Mouse (Mus musculus): ENCODE results near the gene Cdc37l1.

Gene Cdc37l1

DNA sequence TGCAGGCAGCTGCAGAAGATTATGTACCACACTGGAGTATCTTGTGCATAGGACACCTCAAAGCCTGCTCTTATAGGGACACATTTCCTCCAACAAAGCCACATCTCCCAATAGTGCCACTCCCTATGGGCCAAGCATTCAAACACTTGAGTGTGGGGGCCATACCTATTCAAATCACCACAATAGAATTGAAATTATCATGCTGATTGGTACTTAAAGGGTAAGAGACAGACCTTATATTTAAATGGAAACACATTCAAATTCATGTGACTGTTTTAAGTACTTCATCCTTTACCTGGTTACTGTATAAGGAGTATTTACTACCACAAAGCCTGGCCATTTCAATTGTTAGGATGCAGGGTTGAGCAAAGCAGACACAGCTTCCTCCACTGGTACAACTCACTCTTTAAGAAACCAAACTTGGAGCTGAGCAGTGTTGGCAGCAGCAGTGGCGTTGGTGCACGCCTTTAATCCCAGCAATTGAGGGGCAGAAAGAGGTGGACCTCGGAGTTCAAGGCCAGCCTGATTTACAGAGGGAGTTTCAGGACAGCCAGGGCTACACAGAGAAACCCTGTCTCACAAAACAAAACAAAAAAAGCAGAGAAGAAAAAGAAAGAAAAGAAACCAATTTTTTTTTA lies 18.0 kb downstream of the Cdc37l1 start:
- no peak for DNase-seq (ENCODE audit: low read depth)

DNA sequence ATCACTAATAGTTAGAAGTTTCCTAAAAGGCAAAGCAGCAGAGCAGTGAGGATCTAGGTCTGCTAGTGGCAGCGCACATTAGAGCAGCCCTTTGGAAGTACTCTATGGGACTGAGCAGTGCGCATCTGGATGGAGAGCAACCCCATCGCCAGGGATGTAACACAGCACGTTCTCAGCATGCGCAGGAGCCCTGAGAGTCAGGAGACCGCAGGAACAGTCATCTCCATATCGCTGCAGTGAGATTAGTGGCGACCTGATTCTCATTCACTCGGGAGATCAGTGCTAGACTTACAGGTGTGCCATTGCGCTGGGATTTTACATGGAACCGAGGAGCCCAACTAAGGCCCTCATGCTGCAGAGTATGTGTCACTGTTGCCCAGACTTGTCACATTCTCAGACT lies 18.9 kb downstream of the Cdc37l1 start:
- DNase-seq (ENCODE audit: low read depth) = no peak

DNA sequence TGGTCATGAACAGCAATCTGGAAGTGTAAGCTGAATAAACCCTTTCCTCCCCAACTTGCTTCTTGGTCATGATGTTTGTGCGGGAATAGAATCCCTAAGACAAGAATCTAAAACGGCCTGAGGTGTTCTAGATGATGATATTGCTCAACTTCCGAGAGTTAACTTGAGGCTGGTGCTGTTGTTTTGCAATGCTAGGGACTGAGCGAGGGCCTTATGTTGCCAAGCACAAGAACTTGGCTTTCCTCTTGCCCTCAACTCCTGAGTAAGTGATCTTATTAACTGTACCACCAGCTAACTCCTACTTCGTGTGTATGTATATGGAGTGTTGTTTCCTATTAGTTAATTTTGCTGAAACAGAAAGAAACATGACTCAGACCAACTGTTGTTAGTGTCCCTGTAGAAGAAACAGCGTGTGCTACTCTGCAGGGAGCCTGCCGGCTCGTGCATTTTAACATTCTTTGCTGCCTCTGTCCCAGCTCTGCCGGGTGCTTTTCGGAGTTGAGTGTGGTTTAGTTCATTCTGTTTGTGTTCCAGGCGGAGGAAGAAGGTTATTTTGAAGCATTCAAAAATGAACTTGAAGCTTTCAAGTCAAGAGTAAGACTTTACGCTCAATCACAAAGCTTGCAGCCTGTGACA lies 21.3 kb downstream of the Cdc37l1 start:
- no peak for DNase-seq (ENCODE audit: low read depth)

DNA sequence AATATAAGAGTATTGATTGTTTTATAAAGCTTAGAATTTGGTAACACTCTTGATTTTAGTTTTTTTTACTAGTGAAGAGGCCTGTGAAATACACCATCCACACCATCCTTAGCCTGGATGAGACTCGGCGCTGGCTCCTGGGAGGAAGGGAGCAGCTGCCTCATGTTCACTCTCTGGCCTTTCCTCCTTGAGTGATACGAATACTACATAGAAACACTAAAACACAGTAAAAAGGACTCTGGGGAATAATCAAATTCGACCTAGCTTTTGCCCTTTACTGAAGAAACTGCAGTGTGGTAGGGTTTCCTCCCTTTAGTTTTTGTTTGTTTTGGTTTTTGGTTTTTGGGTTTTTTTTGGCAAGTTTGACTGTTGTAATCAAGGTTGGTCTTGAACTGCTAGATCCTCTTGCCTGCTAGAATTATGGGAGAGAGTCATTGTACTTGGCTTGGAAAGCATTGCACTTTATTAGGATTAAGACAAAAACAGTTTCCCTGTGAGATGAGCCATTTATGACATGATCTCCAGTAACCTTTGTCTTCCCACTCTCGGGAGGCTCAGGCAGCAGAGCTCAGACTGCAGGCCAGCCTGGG lies 24.4 kb downstream of the Cdc37l1 start:
- DNase-seq (ENCODE audit: low read depth) = no peak

DNA sequence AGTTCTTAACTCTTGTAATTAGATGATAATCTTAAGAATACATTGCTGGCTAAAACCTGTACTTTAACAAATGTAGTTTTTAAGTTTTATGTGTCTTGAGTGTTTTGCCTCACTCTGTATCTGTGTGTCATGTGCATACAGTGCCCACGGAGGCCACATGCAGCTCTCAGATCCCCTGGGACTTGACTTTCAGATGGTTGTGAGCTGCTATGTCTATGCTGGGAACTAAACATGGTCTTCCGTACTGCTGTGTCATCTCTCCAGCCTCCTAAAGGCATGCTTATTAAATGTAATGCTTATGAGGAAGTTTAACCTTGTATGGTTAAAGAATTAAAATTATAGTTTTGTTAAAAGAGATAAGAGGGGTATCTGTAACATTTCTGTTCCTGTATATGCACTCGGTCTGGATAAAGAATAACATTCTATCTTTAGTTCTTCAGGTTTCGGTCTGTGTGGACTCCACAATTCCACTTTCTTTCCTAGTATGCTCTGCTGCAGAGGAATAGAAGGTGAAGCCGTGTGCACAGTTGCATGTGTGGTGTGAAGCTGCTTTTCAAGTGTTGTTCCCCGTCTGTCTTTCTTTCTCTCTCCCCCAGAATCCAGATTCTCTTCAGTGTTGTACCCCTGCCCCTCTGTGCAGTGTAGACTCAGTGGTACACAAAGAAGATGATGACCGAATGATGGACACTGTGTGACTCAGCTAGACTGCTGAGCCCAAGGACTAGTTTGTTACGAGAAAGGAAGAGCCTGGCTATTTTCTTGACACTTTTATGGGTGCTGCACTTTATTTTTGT lies 25.5 kb downstream of the Cdc37l1 start:
- no peak for DNase-seq (ENCODE audit: low read depth)

DNA sequence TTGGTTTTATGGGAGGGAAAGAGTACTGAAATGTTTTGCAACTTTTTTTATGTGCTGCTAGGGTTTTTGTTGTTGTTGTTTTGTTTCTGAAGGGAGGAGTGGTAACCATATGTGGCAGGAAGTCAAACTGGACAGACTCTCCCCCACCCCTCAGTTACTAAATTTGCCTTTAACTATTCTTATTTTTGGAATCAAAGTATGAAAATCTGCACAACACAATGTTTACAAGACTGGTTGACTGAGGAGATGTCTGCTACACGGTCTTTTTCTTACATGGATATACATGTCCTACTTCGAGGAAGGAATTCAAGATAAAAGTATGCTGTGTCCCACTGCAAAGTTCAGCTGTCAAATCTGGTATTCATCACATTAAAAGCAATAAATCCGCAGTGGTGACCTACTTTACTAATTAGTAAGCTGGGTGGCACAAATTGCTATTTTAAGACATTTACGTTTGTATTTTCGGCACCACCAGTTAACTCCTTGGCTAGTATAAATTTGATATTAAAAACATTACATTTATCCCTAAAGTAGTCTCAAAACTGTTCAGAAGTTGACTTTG lies 26.1 kb downstream of the Cdc37l1 start:
- DNase-seq (ENCODE audit: low read depth) = no peak

DNA sequence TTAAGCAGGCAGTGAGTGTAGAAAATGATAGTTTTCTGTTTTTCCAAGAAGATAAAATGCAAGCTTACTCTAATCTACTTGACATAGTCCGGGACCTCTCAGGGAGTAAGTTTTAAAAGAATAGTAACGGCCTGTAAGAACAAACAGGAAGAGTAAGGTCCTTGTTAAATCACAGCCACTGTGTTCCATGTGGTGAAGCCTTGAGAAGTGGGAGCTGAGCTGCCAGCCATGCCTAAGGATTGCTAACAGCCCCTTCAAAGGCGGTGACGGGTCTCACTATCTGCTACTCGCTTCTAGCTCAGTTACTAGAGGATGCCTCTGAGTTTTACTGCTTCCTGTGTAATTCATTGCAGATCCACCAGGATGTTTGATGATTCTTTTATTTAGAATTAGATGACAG lies 26.6 kb downstream of the Cdc37l1 start:
- DNase-seq (ENCODE audit: low read depth) = no peak

DNA sequence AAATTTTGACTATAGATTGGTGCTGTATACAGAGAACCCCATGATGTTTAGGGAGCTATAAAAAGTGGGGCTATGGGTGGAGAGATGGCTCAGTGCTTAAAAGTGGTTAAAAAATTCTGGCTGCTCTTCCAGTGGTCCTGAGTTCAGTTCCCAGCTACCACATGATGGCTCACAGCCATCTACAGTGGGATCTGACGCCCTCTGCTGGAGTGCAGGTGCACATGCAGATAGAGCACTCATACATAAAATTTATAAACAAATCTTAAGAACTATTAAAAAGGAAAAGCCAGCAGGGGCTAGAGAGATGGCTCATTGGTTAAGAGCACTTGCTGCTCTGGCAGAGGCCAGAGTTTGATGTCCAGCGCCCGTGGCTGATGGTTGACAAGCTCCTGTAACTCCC lies 29.5 kb downstream of the Cdc37l1 start:
- DNase-seq (ENCODE audit: low read depth) = no peak

DNA sequence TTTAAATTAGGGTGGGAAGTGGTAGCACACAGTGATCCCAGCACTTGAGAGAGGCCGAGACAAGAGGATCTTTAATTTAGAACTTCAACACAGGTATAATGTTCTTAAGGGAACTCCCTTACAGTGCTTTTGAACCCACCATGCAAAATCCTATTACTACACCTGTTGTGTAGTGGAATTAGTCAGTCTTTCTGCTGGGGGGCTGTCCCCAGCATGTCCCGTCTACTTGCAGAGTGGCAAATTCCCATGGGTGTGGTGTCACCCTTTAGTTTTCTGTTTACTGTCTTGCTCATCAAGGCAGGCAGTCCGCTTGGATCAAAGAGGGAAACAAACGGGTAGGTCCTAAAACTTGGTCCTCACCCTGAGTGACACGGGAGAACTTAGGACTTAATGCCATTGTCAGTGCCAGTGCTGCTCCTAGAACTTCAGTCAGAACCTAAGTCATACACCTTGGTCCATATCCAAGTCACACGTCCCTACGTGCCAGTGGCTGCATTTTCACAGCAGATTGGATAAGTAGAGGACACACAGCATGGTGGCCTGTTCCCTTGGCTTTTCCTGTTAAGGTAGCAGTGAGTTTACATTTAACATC lies 31.7 kb downstream of the Cdc37l1 start:
- DNase-seq (ENCODE audit: low read depth) = no peak

DNA sequence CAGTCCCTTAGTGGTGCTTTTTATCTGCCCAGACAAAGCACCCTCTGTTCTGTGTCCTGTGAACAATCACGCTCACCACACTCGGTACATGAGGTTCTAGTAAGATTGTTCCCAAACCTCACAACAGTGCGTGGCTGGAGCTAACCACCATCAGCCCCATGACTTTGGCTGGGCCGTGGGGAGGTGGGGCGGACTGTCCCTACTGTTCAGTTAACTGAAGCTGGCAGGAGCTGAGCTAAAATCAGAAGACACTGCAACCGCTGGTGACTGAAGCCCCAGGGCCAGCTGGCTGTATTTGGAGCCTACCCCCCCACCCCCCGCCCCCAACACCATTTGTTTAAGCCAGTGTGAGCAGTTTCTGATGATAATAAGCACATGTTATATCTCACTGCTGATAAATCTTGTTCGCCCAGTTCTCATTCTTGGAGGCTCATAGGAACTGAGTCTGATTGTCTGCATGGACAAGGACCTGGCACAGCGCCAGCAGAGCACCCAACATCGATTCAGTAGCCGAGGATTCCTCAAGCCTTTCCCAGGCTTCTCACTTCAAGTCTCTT lies 34.3 kb downstream of the Cdc37l1 start:
- no peak for DNase-seq (ENCODE audit: low read depth)

DNA sequence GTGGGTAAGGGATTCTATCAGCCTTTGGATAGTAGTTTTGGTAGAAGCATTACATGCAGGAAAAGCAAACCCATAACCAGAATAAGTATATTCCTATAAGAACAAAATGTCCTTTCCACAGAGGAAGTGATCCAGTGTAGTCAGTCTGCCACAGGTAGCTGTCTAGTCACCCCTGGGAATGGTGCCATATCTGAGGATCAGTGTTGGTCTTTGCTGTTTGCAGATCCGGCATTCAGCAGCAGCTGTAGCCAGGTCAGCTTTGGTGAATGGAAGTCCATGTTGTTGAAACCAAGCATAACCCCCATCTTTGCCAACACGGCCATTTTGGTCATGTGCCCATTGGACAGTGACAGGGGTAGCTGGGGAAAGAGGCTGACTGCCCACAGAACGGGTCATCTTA lies 41.6 kb downstream of the Cdc37l1 start:
- no peak for DNase-seq (ENCODE audit: low read depth)

DNA sequence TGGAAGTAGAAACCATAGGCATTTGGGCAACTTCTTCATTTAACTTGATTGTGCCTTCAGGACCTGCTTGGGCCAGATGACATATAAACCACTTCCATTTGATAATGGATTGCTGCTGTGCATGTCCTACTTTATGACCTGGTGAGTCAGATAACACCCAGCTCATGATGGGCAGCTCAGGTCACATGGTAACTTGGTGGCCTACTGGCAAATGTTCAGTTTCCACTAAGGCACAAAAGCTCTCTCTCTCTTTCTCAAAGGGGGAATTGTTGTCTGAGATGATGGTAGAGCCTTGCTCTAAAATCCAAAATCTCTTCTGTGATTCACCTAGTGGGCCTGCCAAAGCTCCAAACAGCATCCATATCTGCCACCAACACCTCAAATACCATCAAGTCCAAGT lies 42.5 kb downstream of the Cdc37l1 start:
- DNase-seq (ENCODE audit: low read depth) = no peak

DNA sequence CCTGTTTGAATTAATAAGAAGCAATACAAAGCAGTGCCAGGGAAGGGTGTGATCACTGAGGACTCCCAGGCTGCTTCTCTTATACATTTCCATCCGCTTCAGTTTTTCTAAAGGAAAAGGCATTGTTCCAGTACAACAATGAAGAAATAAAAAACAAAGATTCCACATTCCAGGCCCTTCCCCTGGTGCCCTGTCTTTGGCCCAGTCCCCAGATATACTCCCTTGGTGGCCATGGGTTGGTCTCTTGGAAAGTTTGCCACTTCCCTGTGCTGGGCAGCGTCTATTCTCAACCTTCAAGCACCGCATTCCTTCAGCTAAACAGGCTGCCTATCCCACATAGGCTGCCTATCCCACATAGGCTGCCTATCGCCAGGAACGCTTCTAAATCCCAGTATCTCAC lies 46.9 kb downstream of the Cdc37l1 start:
- DNase-seq (ENCODE audit: low read depth) = no peak

DNA sequence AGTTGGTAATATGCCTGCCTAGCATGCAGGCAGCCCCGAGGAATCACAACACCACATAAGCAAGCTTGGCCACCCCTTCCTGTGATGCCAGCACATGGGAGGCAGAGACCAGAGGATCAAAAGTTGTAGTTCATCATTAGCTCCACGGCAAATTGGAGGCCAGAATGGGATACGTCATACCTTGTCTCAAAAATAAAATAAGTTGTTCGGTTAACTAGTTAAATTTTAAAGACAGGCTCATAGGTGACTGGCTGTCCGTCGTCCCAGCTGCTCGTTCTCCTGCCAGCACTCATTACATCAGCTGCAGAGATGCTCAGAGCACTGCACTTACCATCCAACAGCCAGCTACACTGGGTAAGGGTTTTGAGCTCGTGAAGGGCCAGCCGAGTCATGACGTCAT lies 47.4 kb downstream of the Cdc37l1 start:
- no peak for DNase-seq (ENCODE audit: low read depth)

DNA sequence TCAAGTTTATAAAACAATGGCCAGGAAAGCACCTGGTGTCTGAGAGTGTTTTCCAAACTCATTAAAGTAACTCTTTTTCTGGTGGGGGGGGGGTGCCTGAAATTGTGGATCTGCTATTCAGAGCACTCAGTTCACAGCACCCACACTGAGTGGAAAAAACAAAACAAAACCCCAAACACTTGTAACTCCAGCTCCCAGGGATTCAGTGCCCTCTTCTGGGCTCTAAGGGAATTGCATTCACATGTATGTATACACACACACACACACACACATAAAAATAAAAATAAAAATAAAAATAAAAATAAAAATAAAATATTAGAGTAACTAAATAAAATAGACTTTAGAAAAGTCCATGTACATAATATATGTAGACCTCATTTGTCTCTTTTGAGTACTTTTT lies 49.2 kb downstream of the Cdc37l1 start:
- DNase-seq (ENCODE audit: low read depth) = no peak

DNA sequence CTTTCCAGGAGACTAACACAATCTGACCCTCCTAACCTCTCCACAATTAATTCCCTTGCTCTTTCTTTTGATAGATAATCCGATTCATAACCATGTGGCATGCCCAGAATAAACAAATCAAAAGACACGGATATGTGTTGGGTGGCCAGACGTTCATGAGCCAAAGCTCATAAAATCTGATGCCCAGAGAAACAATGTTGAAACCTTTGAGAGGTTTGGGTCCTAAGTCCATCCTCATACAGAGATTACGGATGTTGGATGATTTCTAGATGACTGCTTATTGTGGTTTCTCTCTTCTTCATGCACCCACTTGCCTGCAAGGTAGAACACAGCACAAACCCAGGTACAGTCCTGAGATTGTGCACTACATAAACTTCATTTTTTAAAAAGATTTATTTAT lies 50.1 kb downstream of the Cdc37l1 start:
- no peak for DNase-seq (ENCODE audit: low read depth)

DNA sequence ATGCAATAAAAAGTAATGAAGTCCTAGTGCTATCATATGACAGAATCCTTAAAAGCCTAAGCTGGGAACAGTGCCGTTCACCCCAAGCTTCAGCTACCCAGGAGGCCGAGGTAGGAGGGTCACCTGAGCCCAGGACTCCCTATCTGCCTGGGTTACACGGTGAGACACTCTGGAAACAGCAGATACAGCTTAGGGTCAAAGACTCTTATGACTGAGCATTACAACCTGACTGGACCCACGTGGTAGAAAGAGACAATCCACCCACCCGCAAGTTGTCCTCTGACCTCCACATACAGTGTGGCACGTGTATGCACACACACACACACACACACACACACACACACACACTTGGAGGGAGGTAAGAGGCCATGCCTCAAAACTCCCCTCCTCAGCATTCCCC lies 52.0 kb downstream of the Cdc37l1 start:
- DNase-seq (ENCODE audit: low read depth) = no peak

DNA sequence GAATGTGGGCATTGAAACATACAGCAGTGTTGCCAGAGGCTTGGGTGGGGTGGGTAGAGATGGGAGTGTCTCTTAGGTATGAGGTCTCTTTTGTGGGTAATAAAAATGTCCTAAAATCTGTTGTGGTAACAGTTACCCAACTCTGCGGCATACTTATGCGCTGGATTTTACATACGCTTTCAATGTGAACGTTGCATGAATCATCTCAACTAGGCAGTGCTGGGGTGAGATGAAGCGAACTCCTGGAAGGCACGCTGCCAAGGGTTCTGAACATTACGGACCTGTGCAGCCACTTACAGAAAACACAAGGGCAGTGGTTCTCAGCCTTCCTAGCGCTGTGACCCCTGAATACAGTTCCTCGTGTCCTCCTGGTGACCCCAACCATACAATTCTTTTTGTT lies 52.5 kb downstream of the Cdc37l1 start:
- no peak for DNase-seq (ENCODE audit: low read depth)

DNA sequence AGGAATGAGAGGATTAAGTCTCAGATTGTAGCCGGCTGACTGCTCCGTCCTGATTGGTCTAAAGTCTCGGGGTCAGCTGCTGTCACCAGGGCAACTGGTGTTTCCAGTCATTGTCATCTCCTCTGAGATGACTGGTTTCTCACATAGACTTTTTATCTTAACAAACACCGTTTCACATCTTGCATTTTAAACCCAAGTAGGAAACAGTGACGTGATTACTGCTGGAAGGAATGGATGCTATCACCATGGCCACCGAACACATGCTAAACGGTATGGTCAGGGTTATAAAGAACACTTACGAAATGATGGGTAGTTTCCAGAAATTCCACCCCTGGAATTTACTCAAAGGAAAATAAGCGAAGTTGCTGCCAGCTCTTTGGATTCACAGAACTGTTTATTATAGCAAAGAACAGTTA lies 54.2 kb downstream of the Cdc37l1 start:
- no peak for DNase-seq (ENCODE audit: low read depth)

DNA sequence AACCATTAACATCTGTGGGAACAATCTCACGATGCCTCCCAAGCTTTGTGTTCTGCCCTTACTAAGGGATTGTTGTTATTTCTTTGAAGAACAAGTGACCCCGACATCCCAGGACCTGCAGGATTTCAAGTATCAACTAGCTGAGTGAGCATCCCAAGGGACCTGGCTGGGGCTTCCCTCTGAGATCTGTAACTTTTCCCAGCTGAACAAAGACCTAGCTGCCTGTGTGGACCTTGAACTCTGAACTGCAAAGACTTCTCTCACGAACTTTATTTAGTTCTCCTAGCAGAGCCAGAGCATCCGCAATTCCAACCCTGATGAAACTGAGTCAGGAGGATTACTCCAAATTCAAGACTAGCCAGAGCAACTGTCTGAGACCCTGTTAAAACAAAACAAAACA lies 55.2 kb downstream of the Cdc37l1 start:
- no peak for DNase-seq (ENCODE audit: low read depth)

DNA sequence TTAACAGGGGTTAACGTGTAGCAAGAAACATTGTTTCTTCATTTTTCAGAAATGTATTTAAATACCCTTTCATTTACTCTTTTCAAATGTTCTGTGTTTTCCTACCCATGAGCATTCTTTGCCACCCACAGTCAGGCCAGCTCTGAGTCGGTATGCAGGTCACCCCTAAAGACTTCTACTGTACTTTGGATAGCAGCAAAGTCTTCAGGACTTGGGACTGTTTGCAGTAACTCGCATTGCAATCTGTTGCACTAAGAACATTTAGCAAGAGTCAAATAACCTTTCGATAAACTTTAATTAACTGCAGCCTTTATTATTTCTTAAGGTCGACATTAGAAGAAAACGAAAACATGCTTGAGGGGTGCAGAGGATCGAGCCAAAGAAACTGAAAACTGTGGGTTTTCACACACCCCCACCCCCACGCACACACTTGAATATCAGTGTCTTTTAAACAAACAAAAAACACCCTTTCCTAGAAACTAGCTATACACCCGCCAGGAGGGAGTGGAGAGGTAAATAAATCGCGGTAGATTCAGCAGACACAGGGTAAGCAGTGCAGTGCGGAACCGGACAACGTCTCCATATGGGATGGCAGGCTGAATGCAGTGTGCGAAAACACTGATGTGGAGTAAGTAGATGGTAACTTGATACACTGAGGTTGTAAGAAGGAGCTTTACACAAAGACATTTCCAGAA lies 56.0 kb downstream of the Cdc37l1 start:
- no peak for DNase-seq (ENCODE audit: low read depth)

DNA sequence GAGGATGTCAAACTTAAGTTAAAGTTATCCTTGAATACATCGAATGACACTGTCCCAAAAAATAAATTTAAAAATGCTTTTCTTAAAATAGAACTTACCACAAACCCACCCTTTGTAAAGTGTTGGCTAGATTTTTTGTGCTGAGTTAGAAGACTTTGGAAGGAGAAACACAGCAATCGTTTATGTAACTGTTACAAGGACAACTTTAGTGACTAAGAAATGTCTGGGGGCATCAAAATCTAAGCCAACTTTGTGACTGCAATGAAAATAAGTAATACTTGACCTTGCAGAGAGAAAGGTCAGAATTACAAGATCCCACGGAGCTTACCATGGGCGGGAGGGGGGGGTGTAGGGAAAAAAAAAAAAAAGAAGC lies 56.8 kb downstream of the Cdc37l1 start:
- no peak for DNase-seq (ENCODE audit: low read depth)
